Mouse (Mus musculus) cerebellum, adult 8-10 months (tissue): Measurements from ENCODE around the gene Cetn3.

Experiments used
- DNase-seq: peaks from one replicate; pipeline ENCODE4 v3.0.0; 2022

The Cetn3 gene

GRCm38 (mm10) chr13:81824576-81825330 is 41.9 kb downstream of the Cetn3 start:
- no peak for DNase-seq

GRCm38 (mm10) chr13:81828486-81828885 is 45.6 kb downstream of the Cetn3 start:
- no peak for DNase-seq

- DNase-seq: no peak
Observed at GRCm38 (mm10) chr13:81831838-81832237, 49.0 kb downstream of the Cetn3 start.

GRCm38 (mm10) chr13:81836386-81837177 is 53.7 kb downstream of the Cetn3 start:
- DNase-seq: no peak

- no peak for DNase-seq
Observed at GRCm38 (mm10) chr13:81838016-81838415, 55.1 kb downstream of the Cetn3 start.

- DNase-seq: no peak
Observed at GRCm38 (mm10) chr13:81838948-81839347, 56.1 kb downstream of the Cetn3 start.

- no peak for DNase-seq
Observed at GRCm38 (mm10) chr13:81840246-81840645, 57.4 kb downstream of the Cetn3 start.

GRCm38 (mm10) chr13:81840646-81841045 is 57.8 kb downstream of the Cetn3 start:
- no peak for DNase-seq

- no peak for DNase-seq
Observed at GRCm38 (mm10) chr13:81842278-81842677, 59.4 kb downstream of the Cetn3 start.
